Mouse (Mus musculus) cerebellum, adult 2 months (tissue): ENCODE measurements around the gene Agap1. TPM values are rescaled to one million over a fixed set of nuclear protein-coding genes. Genes with fewer than 3 reads are reported as not detected.
A peak's percentile ranks its signal among the peaks of the same experiment; 100 is the strongest.

Source experiments
- DNase-seq, 2 experiments: peaks; one replicate each; pipeline ENCODE4 v3.0.0; 2021
- H3K27ac ChIP-seq: fragments of 200-500 bp; 2 replicates; pipeline ENCODE4 v1.5.1; 2012; ENCODE audit warnings: low read length, control low read depth, inconsistent platforms; ENCODE audit not compliant: insufficient read depth
- H3K27me3 ChIP-seq: fragments of 200-500 bp; 2 replicates; pipeline ENCODE4 v1.6.1; 2012; ENCODE audit warnings: inconsistent platforms, mild to moderate bottlenecking, low read length, moderate library complexity; ENCODE audit not compliant: control insufficient read depth, insufficient read depth
- H3K4me1 ChIP-seq: fragments of 200-500 bp; 2 replicates; pipeline ENCODE4 v1.6.1; 2011; ENCODE audit warnings: low read length; ENCODE audit not compliant: control insufficient read depth, insufficient read depth
- H3K4me3 ChIP-seq: fragments of 200-500 bp; replicated peaks from 2 replicates; pipeline ENCODE3; 2011; ENCODE audit warnings: mild to moderate bottlenecking, low read depth, low read length, control low read depth; ENCODE audit not compliant: insufficient read depth
- CTCF ChIP-seq: fragments of 200-500 bp; IDR thresholded peaks from 2 replicates; pipeline ENCODE4 v1.5.1; 2011; ENCODE audit warnings: low read depth, mild to moderate bottlenecking, control low read depth, low read length, moderate library complexity, borderline replicate concordance; ENCODE audit not compliant: insufficient read depth
- POLR2A ChIP-seq: fragments of 200-500 bp; IDR thresholded peaks from 2 replicates; pipeline ENCODE4 v1.6.1; 2011; ENCODE audit warnings: low read length, control low read depth, borderline replicate concordance; ENCODE audit not compliant: insufficient read depth
- WGBS: fragments of 180-500 bp; shearing (Covaris S2); methylation state at CpG from one replicate; pipeline ENCODE4 v1.1.7; 2018; 5-methylcytosine and 5-hydroxymethylcytosine counted together
- polyA plus RNA-seq: library from polyadenylated mRNA; depleted of rRNA; stranded (reverse); fragments of >200 nt; gene quantifications from 2 replicates; pipeline ENCODE4 v1.2.3, GENCODE M21; 2012

Agap1 gene
- polyA plus RNA-seq, 1 experiment, result 82.9 TPM

DNA sequence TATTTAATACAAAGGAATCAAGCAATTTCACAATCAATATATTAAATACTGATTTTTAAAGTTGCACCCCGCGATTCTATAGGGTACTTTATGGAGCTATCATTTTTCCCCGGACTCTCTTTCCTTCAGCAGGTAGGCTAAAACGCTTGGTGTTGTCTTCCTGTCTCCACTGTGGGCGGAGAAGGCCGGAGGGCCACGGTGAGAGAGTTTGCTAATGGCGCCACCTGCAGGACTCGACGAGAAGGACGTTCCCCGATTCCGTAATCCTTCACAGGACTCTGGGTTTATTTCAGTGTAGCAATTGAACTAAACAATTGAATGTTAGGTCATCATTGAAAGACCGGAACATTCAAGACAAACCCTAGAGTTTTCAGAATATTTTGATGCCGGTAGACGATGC, 488.6 kb downstream of the Agap1 start:
- H3K4me1 ChIP-seq, result peaks cover 5% of the 10 kb centered on the region
- TF ChIP-seq CTCF, result peak; percentile 94
- no peak for TF ChIP-seq POLR2A
- 3% methylated on average over 16 of the region's 16 CpGs for WGBS
- no peak overlapping the region for H3K4me3 ChIP-seq
- peak; percentile 71 to 83 for DNase-seq
- peaks cover 14% of the 10 kb centered on the region; the same call in 1 of the 2 replicates for H3K27me3 ChIP-seq
- H3K27ac ChIP-seq, result no peak overlapping the region
